Mouse (Mus musculus) heart, postnatal 0 days (tissue): ENCODE data around the gene Il17rb. TPM values are rescaled to one million over a fixed set of nuclear protein-coding genes. Genes with fewer than 3 reads are reported as not detected.

Experiments used
- ATAC-seq: fragments of 200-750 bp; cut with Nextera tagmentation; 2 replicates; pipeline ENCODE4 v1.8.0; 2017; ENCODE audit warnings: low read depth, moderate number of reproducible peaks, moderate library complexity; ENCODE audit not compliant: insufficient read depth
- DNase-seq: peaks from one replicate; pipeline ENCODE4 v3.0.0-alpha.2; 2016; ENCODE audit warnings: low spot score
- H3K27ac ChIP-seq: fragments of 300-500 bp; sonication (generic); 2 replicates; pipeline ENCODE4 v1.5.1; 2014; ENCODE audit warnings: low read depth, mild to moderate bottlenecking
- H3K27me3 ChIP-seq: fragments of 300-500 bp; sonication (generic); 2 replicates; pipeline ENCODE4 v1.6.1; 2014; ENCODE audit warnings: low read length, mixed read lengths; ENCODE audit not compliant: control insufficient read depth, insufficient read depth
- H3K36me3 ChIP-seq: fragments of 300-500 bp; sonication (generic); replicated peaks from 2 replicates; pipeline ENCODE4 v1.6.1; 2014; ENCODE audit warnings: low read length, mixed read lengths; ENCODE audit not compliant: control insufficient read depth, insufficient read depth
- H3K4me1 ChIP-seq: fragments of 300-500 bp; sonication (generic); 2 replicates; pipeline ENCODE4 v1.6.1; 2014; ENCODE audit warnings: antibody characterized with exemption; ENCODE audit not compliant: control insufficient read depth, insufficient read depth
- H3K4me2 ChIP-seq: fragments of 300-500 bp; sonication (generic); 2 replicates; pipeline ENCODE4 v1.6.1; 2014; ENCODE audit warnings: low read depth, mild to moderate bottlenecking, low read length, moderate library complexity
- H3K4me3 ChIP-seq: fragments of 300-500 bp; sonication (generic); 2 replicates; pipeline ENCODE4 v1.5.1; 2014; ENCODE audit warnings: low read depth, low read length
- H3K9ac ChIP-seq: fragments of 300-500 bp; sonication (generic); replicated peaks from 2 replicates; pipeline ENCODE4 v1.6.1; 2014; ENCODE audit warnings: low read depth, low read length, mixed read lengths
- H3K9me3 ChIP-seq: fragments of 300-500 bp; sonication (generic); replicated peaks from 2 replicates; pipeline ENCODE4 v1.6.1; 2016; ENCODE audit warnings: low read length; ENCODE audit not compliant: control insufficient read depth
- CTCF ChIP-seq: IDR thresholded peaks from 2 replicates; pipeline ENCODE4 v1.5.1; 2016; ENCODE audit warnings: antibody characterized with exemption, control low read depth, low read depth
- EP300 ChIP-seq: IDR thresholded peaks from 2 replicates; pipeline ENCODE4 v1.6.1; 2016; ENCODE audit warnings: antibody characterized with exemption, low read depth
- WGBS: fragments of 180-500 bp; shearing (Covaris S2); extraction: QIAGEN DNeasy Blood & Tissue Kit; methylation state at CpG from one replicate; pipeline ENCODE4 v1.1.7; 2014; 5-methylcytosine and 5-hydroxymethylcytosine counted together
- polyA plus RNA-seq: library from polyadenylated mRNA; unstranded; fragments of >200 nt; fragmentation: Nextera tagmentation; extraction: Ambion mirVana; gene quantifications from 2 replicates; pipeline ENCODE4 v1.2.1, GENCODE M21; 2015
- total RNA-seq: library from RNA; depleted of rRNA; stranded (reverse); fragments of >200 nt; gene quantifications from 2 replicates; pipeline ENCODE4 v1.2.3, GENCODE M21; 2014; ENCODE audit warnings: low replicate concordance

The Il17rb gene
- total and polyA plus RNA-seq, 2 experiments from 2014 or later = 0.22 TPM; not detected in 1

- no peak overlapping the region for H3K4me3 ChIP-seq
- peaks cover 52% of the 10 kb centered on the region for H3K36me3 ChIP-seq
- no peaks in the 10 kb centered on the region for H3K4me1 ChIP-seq
- ATAC-seq (no peak), DNase-seq (no peak)
- no peak overlapping the region for H3K9ac ChIP-seq
- H3K4me2 ChIP-seq = no peak overlapping the region
- TF ChIP-seq CTCF = no peak
- TF ChIP-seq EP300 = no peak
- no peak overlapping the region for H3K27ac ChIP-seq
- no peaks in the 10 kb centered on the region for H3K9me3 ChIP-seq
- no peaks in the 10 kb centered on the region for H3K27me3 ChIP-seq
Measured at GRCm38 (mm10) chr14:29997345-29997744, 11.4 kb downstream of the Il17rb start.

GRCm38 (mm10) chr14:29996000-29996751, 12.5 kb downstream of the Il17rb start:
- Histone ChIP-seq H3K4me2 (no peak overlapping the region), H3K9me3 (no peaks in the 10 kb centered on the region), H3K36me3 (peaks cover 64% of the 10 kb centered on the region), H3K9ac (no peak overlapping the region), H3K4me1 (no peaks in the 10 kb centered on the region), H3K27ac (no peak overlapping the region), H3K27me3 (no peaks in the 10 kb centered on the region), H3K4me3 (no peak overlapping the region)
- TF ChIP-seq EP300 = no peak
- no peak for TF ChIP-seq CTCF
- DNase-seq = no peak
- WGBS = 88% methylated on average over 11 of the region's 11 CpGs
- no peak for ATAC-seq

GRCm38 (mm10) chr14:29994976-29995375, 13.7 kb downstream of the Il17rb start:
- WGBS = 92% methylated on average over 4 of the region's 4 CpGs
- H3K4me2 ChIP-seq = no peak overlapping the region
- H3K36me3 ChIP-seq = peaks cover 76% of the 10 kb centered on the region
- ATAC-seq (no peak), DNase-seq (no peak)
- H3K9me3 ChIP-seq = no peaks in the 10 kb centered on the region
- H3K9ac ChIP-seq = no peak overlapping the region
- TF ChIP-seq CTCF = no peak
- no peak for TF ChIP-seq EP300
- H3K4me3 ChIP-seq = no peak overlapping the region
- H3K27me3 ChIP-seq = no peaks in the 10 kb centered on the region
- no peak overlapping the region for H3K27ac ChIP-seq
- no peaks in the 10 kb centered on the region for H3K4me1 ChIP-seq

- Histone ChIP-seq H3K27ac (no peak overlapping the region), H3K4me1 (no peaks in the 10 kb centered on the region), H3K4me3 (no peak overlapping the region), H3K4me2 (no peak overlapping the region), H3K9me3 (no peaks in the 10 kb centered on the region), H3K36me3 (peaks cover 99% of the 10 kb centered on the region), H3K9ac (no peak overlapping the region), H3K27me3 (no peaks in the 10 kb centered on the region)
- TF ChIP-seq EP300 = no peak
- no peak for TF ChIP-seq CTCF
- ATAC-seq = no peak
- DNase-seq = no peak
- 97% methylated on average over 4 of the region's 4 CpGs for WGBS
Measured at GRCm38 (mm10) chr14:29988337-29988736, 20.4 kb downstream of the Il17rb start.

- Histone ChIP-seq H3K36me3 (peaks cover 99% of the 10 kb centered on the region), H3K9me3 (no peaks in the 10 kb centered on the region), H3K4me2 (no peak overlapping the region), H3K9ac (no peak overlapping the region), H3K4me1 (no peaks in the 10 kb centered on the region), H3K27ac (no peak overlapping the region), H3K27me3 (no peaks in the 10 kb centered on the region), H3K4me3 (no peak overlapping the region)
- TF ChIP-seq EP300 (no peak), CTCF (no peak)
- WGBS = 82% methylated on average over 9 of the region's 9 CpGs
- DNase-seq (no peak), ATAC-seq (no peak)
Measured at GRCm38 (mm10) chr14:29987739-29988138, 21.0 kb downstream of the Il17rb start.

- Histone ChIP-seq H3K27me3 (no peaks in the 10 kb centered on the region), H3K9ac (no peak overlapping the region), H3K27ac (no peak overlapping the region), H3K4me1 (no peaks in the 10 kb centered on the region), H3K9me3 (no peaks in the 10 kb centered on the region), H3K36me3 (peaks cover 100% of the 10 kb centered on the region), H3K4me3 (no peak overlapping the region), H3K4me2 (no peak overlapping the region)
- ATAC-seq (no peak), DNase-seq (no peak)
- WGBS = 88% methylated on average over 6 of the region's 6 CpGs
- TF ChIP-seq EP300 (no peak), CTCF (no peak)
Measured at GRCm38 (mm10) chr14:29987276-29987675, 21.4 kb downstream of the Il17rb start.
